Mouse (Mus musculus): ENCODE results near the gene Nup205.

Nup205 gene

GRCm38 (mm10) chr6:35288920-35289319 lies 111.7 kb downstream of the Nup205 start:
- no peak for DNase-seq

GRCm38 (mm10) chr6:35289676-35290075 lies 112.5 kb downstream of the Nup205 start:
- no peak for DNase-seq

- DNase-seq, result no peak
Observed at GRCm38 (mm10) chr6:35294964-35295363, 117.7 kb downstream of the Nup205 start.

- DNase-seq, result no peak
Observed at GRCm38 (mm10) chr6:35297001-35297400, 119.8 kb downstream of the Nup205 start.

Data from cerebellum, adult 11-12 months (tissue).